Mouse (Mus musculus) adrenal gland, adult 18-20 months (tissue): ENCODE data around the gene Dkk2. TPM values are rescaled to one million over a fixed set of nuclear protein-coding genes. Genes with fewer than 3 reads are reported as not detected.

ENCODE experiments used
- DNase-seq, 2 experiments: peaks; one replicate each; pipeline ENCODE4 v3.0.0; 2021 to 2022; ENCODE audit warnings: low spot score in 2 of 2
- total RNA-seq, 2 experiments: library from RNA; stranded (reverse); gene quantifications; 1 replicate in 1 of 2; 2 replicates in 1 of 2; pipeline ENCODE4 v1.2.3; 2021

The Dkk2 gene
- total RNA-seq, 2 experiments from 2014 or later, result 3.6 to 3.9 TPM

GRCm38 (mm10) chr3:132122581-132122980 lies 37.5 kb downstream of the Dkk2 start:
- no peak for DNase-seq

GRCm38 (mm10) chr3:132125227-132125740 lies 40.2 kb downstream of the Dkk2 start:
- DNase-seq, result no peak

- no peak for DNase-seq
Observed at GRCm38 (mm10) chr3:132129730-132130274, 44.7 kb downstream of the Dkk2 start.

DNA sequence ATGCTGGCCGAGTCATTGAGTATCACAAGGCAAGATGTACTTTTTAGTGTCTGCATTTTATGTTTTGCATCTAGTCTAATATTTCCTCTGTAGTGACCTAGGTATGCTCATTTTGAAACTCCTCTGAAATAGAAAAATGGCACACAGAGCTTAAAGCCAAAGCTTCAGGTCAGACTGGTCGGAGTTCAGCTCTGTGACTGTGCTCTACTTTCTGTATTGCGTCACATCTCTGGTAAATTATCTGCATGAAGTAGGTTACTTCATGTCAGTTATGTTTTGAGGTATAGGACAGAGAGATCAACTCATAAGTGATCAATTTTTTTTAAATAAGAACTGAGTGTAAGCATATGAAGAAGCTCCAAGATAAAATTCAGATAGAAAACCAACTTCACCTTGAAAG lies 45.7 kb downstream of the Dkk2 start:
- no peak for DNase-seq

DNA sequence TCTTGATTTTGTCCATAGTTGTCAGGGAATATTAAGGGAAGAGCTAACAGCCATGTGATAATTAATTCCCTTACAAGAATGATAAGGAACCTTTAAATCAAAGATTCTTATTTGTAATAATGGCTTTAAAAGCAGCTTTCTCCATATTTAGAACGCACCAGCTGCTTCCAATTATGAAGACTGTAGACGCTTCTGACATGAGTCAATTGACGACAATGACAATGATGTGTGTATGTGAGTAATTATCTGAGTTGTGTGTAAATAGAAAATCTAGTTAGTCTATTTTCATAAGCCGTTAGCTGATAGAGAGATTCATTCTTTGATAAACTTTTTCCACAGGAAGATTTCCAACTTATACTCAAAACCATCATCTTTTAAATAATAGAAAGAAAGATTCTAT lies 46.8 kb downstream of the Dkk2 start:
- DNase-seq, result no peak

DNA sequence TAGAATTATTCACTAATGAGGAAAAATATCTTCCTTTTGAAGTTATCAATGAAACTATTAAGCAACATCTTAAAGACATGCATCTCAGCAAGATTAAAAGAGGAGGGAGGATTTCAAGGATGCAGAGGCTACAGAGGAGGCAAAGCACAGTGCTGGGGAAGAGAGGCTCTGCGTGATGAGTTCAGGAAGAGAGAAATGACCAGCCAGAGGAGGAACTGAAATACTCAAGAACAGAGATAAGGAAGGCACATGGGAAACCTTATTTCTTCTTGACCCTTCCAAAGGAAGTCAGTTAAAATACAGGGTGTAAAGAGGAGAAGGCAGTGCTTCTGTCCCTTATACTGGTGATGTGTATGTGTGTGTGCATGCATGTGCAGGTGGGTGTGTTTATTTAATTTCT lies 49.4 kb downstream of the Dkk2 start:
- DNase-seq, result no peak

DNA sequence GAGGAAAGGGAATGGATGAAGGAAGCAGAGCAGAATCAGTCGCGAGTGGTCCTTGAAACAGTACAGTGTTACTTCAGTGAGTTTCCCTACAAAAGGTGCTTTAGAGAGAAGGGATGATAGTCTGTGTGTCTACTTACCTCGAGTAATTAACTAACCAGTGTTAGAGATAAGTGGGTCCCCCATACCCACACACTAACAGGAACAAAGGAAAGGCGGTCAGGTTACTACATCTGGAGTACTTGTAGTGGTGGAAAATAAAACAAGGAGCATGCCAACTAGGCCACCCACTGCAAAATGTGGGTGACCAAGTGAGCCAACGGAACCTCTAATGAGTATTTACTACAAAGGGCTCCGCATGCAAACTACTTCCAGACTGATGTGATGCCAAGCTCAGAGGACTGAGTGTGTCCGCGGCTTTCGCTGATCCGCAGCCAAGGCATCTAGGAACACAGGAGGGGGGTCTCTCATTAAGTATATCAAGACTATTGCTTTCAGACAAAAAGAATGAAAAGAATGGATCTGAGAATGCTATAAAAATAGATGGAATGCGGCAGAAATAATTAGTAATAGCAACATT lies 52.8 kb downstream of the Dkk2 start:
- no peak for DNase-seq

- DNase-seq, result no peak
Observed at GRCm38 (mm10) chr3:132141031-132141430, 55.9 kb downstream of the Dkk2 start.

GRCm38 (mm10) chr3:132149446-132150025 lies 64.4 kb downstream of the Dkk2 start:
- DNase-seq, result no peak

DNA sequence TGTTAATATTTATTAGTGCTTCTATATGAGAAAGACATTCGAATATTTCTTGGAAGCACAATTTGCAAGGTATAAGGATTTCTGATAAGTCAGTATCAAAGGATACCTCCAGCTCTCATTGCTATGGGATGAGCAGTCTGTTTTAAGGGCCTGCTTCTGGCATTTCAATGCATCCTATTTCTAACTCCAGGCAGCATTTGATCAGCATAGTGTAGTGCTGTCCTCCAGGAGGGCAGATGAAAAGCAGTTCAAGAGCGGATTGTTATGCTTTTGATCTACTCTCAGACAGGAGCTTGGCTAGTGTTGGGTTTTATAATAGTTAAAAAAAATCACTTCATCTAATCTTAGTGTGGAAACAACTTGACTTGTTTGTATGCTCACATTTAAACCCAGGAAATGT lies 73.7 kb downstream of the Dkk2 start:
- DNase-seq, result no peak

- DNase-seq, result no peak
Observed at GRCm38 (mm10) chr3:132168911-132169310, 83.8 kb downstream of the Dkk2 start.

GRCm38 (mm10) chr3:132186888-132187552 lies 101.9 kb downstream of the Dkk2 start:
- no peak for DNase-seq

DNA sequence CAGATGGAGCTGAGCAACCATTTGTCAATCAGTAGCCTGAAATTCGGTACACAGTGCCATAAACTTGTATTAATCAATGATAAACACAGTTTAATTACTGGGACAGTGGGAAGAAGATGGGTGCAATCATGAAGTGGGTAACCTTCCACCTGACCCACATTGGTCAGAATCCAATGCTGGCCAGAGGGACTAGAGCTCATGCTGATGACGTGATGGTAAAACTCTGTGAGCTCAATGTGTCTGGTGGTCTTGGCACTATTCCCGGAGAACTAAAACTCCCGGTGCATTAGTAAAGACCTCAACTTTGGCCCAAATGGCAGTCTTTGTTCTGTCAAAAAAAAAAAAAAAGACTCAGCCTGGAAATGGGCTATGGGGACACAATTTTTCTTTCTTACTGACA lies 116.9 kb downstream of the Dkk2 start:
- DNase-seq, result no peak

DNA sequence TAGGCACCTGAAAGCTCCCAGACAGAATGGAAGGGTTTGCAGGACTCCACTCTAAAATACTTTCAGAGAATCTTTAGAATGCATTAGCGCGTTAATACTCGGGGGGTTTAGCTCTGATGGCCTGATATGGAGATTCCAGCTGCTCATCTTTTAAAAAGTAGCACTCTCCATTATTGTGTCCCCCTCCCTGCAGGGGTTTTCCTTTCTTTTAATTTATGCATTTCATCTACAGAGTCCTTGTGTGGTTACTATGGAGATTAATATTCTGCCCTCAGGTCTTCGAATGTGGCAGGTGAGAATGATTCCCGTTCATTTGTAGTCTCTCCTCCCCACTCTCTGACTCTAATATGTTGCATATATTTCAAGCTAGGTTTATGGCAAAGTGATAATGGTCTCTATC lies 117.6 kb downstream of the Dkk2 start:
- no peak for DNase-seq

- peak; percentile 31 to 38 for DNase-seq
Observed at GRCm38 (mm10) chr3:132207469-132207868, 122.4 kb downstream of the Dkk2 start.

DNA sequence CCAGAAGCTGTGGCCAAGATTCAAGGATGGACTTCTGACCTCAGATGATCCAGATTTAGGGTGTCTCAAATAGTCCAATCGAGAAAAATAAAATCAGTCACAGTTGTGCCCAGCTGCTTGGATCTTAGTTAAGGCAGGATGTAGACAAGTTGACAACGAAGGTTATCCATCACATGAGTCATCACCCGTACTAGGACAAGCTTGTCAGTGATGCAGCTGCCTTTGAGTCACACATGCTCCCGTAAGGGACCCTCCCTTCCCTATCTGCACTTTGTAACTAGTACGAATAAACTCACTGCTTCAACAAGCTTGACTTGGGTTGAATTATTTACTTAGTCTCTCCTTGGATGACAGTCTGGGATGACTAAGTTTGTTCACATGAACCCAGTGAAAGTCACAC lies 126.2 kb downstream of the Dkk2 start:
- DNase-seq, result no peak

DNA sequence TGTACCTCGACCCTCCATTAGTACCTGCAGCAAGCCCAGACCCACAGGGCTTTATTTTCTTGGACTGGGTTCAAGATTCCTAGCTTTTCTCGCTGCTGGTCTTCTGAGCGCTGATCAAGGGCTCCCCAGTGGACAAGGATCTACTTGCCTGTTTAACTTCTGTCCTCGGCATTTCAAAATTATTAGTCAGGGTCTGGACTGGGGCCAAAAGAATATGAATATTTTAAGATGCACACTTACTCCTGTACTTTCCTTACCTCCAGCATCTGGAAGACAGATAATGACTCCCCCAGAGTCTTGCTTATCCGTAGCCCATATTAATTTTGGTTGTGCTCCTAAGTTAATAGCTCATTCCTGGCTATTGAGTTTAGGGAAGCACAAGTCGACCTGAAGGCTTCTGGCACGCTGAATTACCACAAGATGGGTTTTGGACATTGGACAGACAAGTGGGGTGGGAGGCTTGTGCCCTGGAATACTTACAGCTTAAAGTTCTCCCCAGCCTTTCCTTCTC lies 134.9 kb downstream of the Dkk2 start:
- DNase-seq, result no peak

DNA sequence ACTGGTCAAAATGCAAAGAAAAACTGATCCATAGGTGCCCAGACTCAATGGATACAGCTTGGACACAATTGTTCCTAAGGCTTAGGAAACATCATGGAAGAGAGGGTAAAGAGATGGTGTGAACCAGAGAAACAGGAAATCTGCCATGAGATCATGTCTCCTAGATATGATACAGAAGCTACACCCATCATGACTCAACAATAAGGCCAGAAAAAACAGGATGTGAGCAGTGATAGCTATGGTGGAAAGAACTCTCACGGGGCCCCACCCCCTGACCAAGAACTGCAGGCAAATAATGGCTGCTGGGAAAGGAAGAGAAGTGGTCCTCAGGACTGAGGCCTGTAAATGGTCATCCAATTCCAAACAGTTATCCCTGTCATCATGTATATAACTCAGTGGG lies 142.5 kb downstream of the Dkk2 start:
- DNase-seq, result no peak
